Mouse (Mus musculus): ENCODE measurements around the gene Olfr1079.
"Not testable (repeated sequence)": the region's sequence is repeated elsewhere in the genome, so short reads cannot be mapped to it uniquely, and the experiment has no call there.

Gene Olfr1079

DNA sequence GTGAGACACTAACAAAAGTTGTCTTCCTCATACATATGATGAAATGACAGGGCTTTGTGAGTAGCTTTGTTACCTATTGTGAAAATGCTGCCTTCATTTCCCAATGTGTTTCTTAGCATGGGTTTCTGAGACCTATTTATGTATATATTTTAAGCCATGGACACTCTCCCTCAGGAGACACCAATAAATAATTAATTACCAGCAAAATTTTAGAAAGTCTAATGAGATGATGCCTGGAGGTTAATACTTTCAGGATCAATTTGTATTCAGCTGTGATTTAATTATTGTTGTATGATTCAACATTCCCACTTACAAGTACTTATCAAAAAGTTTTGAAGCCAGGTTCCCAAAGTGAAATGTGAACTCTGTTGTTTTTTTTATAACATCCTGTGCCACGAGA is at the start of gene Olfr1079:
TSS of gene Olfr1079 (minus strand) at position 101 of the 400 bp plus-strand sequence.
- DNase-seq: no peak

DNA sequence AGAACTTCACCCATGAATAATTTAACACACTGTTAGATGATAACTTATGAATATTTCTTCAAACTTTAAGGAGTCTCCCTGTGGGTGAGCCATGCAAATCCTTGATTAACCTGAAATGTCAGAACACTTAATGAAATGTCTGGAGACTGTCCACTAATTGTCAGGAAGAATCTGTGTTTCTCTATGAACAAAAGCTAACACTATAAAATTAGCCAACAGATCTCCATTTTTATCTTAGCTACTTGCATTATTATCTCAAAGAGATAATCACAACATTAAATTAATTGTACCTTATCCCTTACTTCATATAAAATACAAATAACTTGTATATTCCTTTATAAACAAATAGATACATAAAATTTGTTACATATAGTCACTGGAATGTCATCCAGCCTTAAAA is 15.9 kb upstream of the Olfr1079 start, which contains the start of gene Olfr1080:
TSS of gene Olfr1080 (minus strand) at position 101 of the 400 bp plus-strand sequence.
- not testable (repeated sequence) for DNase-seq

DNA sequence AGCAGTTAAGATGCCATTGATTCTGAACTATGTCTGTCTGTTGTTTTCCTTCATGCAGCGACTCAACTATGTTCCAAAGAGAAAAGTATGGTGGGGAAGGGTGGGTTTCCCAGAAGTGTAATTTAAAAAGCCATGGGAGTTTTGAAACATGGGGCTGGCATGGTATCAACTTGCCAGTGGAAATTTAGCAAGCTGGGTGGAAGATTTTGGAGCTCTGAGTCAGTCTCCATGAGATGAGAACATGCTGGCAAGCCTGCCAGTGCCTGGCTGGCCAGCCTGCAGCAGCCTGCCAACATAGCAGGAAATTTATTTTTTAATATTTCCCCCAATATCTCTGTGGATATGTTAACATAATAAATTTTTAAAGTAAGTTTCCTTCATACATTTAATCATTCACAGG is 11.3 kb downstream of the Olfr1079 start:
- DNase-seq: no peak

DNA sequence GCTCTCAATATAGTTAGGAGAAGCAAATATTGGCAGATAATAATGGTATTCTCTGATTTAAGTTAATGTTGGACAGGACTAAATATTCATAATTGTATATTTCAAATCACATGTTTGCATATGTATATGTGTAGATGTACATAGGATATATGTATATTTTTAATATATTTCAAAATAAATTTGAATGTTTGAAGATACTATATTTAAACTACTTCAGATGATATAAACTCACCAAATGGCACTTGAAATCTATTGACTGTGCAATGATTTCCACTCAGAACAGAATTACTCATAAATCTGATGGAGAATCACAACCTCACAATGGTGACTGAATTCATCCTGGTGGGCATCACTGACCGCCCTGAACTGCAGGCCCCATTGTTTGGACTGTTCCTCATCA is 34.1 kb downstream of the Olfr1079 start, which contains the start of gene Olfr1076:
TSS of gene Olfr1076 (plus strand) at position 301 of the 400 bp plus-strand sequence.
- no peak for DNase-seq

DNA sequence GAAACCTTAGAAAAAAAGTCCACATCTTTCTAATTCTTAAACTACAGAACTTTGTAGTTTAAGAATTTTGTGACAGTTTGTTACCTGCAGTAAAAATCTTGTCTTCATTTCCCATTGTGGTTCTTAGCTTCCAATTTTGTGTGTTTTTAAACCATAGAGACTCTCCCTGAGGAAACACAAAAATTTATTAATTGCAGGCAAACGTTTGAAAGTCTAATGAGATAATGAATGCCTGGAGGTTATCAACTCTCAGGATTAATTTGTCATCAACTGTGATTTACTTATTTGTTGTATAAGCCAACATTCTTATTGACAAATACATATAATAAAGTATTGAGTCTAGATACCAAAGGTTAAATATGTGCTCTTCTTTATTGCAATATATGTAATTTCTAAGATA is 55.0 kb downstream of the Olfr1079 start, which contains the start of gene Olfr228:
TSS of gene Olfr228 (minus strand) at position 101 of the 400 bp plus-strand sequence.
- DNase-seq: no peak
